8 mouse cellular contexts compared by ENCODE assay signal in genomic region chr3:96334175-96335162, GRCm38 (mm10). TPM values are rescaled to one million over a fixed set of nuclear protein-coding genes. Genes with fewer than 3 reads are reported as not detected.
A peak's percentile ranks its signal among the peaks of the same experiment; 100 is the strongest.
DNase-seq lines count a peak whose midpoint lies in the region; ATAC-seq lines count a peak whose summit lies in the region.

No protein-coding gene starts in this region.

- no peak for ATAC-seq in forebrain, embryonic 14.5 days
- peak; percentile 22 for ATAC-seq in CD4-positive, CD25-positive, alpha-beta regulatory T cell, adult 4 months
- no peak for ATAC-seq in liver, embryonic 16.5 days (ENCODE audit: low read depth)

- H3K4me1 ChIP-seq in forebrain, embryonic 10.5 days = peaks cover 35% of the 10 kb centered on the region
- no peaks in the 10 kb centered on the region for H3K4me1 ChIP-seq in forebrain, embryonic 14.5 days (ENCODE audit: control insufficient read depth, insufficient read depth, low read length)
- peaks cover 4% of the 10 kb centered on the region for H3K4me1 ChIP-seq in liver, embryonic 16.5 days (ENCODE audit: control insufficient read depth, low read depth, low read length)

- no peaks in the 10 kb centered on the region for H3K9me3 ChIP-seq in forebrain, embryonic 10.5 days
- H3K9me3 ChIP-seq in forebrain, embryonic 14.5 days (replicated peaks; ENCODE audit: control insufficient read depth, low read length) = no peaks in the 10 kb centered on the region
- H3K9me3 ChIP-seq in liver, embryonic 16.5 days (replicated peaks; ENCODE audit: control insufficient read depth, low read length) = no peaks in the 10 kb centered on the region

- no peaks in the 10 kb centered on the region for H3K36me3 ChIP-seq in forebrain, embryonic 10.5 days (replicated peaks)
- H3K36me3 ChIP-seq in forebrain, embryonic 14.5 days (ENCODE audit: control insufficient read depth, insufficient read depth, low read length) = no peaks in the 10 kb centered on the region
- H3K36me3 ChIP-seq in liver, embryonic 16.5 days (ENCODE audit: control insufficient read depth, insufficient read depth) = no peaks in the 10 kb centered on the region

- no peak overlapping the region for H3K27ac ChIP-seq in forebrain, embryonic 10.5 days
- H3K27ac ChIP-seq in forebrain, embryonic 14.5 days (ENCODE audit: low read depth, low read length) = no peak overlapping the region
- no peak overlapping the region for H3K27ac ChIP-seq in liver, embryonic 16.5 days (ENCODE audit: low read length)

- H3K9ac ChIP-seq in forebrain, embryonic 14.5 days (ENCODE audit: low read length) = no peak overlapping the region
- H3K9ac ChIP-seq in liver, embryonic 16.5 days (ENCODE audit: low read depth, low read length) = no peak overlapping the region

- intact Hi-C loops in left cerebral cortex, postnatal 10 days (cut with DNase I) = no loop called here

- H3K4me3 ChIP-seq in forebrain, embryonic 10.5 days = peak overlapping the region; percentile 50
- no peak overlapping the region for H3K4me3 ChIP-seq in forebrain, embryonic 14.5 days (ENCODE audit: low read depth, low read length)
- H3K4me3 ChIP-seq in liver, embryonic 16.5 days (ENCODE audit: low read depth, low read length) = peak overlapping the region; percentile 43

- no peak overlapping the region for H3K4me2 ChIP-seq in forebrain, embryonic 14.5 days (ENCODE audit: low read length)
- peak overlapping the region; percentile 56 for H3K4me2 ChIP-seq in liver, embryonic 16.5 days (ENCODE audit: low read depth, low read length)

- peak; percentile 64 for DNase-seq in forebrain, embryonic 10.5 days (ENCODE audit: extremely low spot score, low spot score)
- DNase-seq in forebrain, embryonic 14.5 days (ENCODE audit: low spot score) = no peak
- DNase-seq in forelimb bud, embryonic 11.5 days (ENCODE audit: low read depth, low spot score) = peak; percentile 32
- DNase-seq in left cerebral cortex, postnatal 10 days (ENCODE audit: extremely low spot score in 1 of 2, low spot score in 2 of 2) = no peak
- no peak for DNase-seq in frontal cortex, postnatal 36 days (ENCODE audit: low spot score in 2 of 2)
- DNase-seq in gastrocnemius, adult 18-20 months (ENCODE audit: low spot score) = no peak

- 3% methylated on average over 36 of the region's 36 CpGs for WGBS in forebrain, embryonic 10.5 days
- WGBS in forebrain, embryonic 14.5 days = 3% methylated on average over 36 of the region's 36 CpGs
- WGBS in liver, embryonic 16.5 days (ENCODE audit: insufficient replicate concordance) = 5% methylated on average over 36 of the region's 36 CpGs

- peaks cover 100% of the 10 kb centered on the region for H3K27me3 ChIP-seq in forebrain, embryonic 10.5 days (ENCODE audit: poor library complexity, severe bottlenecking)
- peaks cover 86% of the 10 kb centered on the region for H3K27me3 ChIP-seq in forebrain, embryonic 14.5 days (replicated peaks; ENCODE audit: control insufficient read depth, insufficient read depth, low read length)
- peaks cover 83% of the 10 kb centered on the region for H3K27me3 ChIP-seq in liver, embryonic 16.5 days (ENCODE audit: control insufficient read depth, insufficient read depth, low read depth, low read length)

RNA-seq across cellular contexts. Expression of gene Fcgr1, which starts 40.7 kb away (rescaled TPM):
- 0.84 and 1.3 TPM in 2 replicates for polyA plus RNA-seq in forebrain, embryonic 10.5 days (2016; fragmentation: Nextera tagmentation; extraction: Ambion mirVana)
- polyA plus RNA-seq in forebrain, embryonic 14.5 days (2014; fragmentation: Nextera tagmentation; extraction: Ambion mirVana) = 1.5 and 1.6 TPM in 2 replicates
- under 1 TPM in 1 of 2 experiments, not detected in 1; 0.46 TPM for polyA plus RNA-seq in CD4-positive, CD25-positive, alpha-beta regulatory T cell, adult 4 months (2017; shearing (Covaris generic))
- 3.8 and 4.5 TPM in 2 replicates for polyA plus RNA-seq in liver, embryonic 16.5 days (2015; fragmentation: Nextera tagmentation; extraction: Ambion mirVana)
- total RNA-seq in left cerebral cortex, postnatal 10 days (2021) = 1 to 10 TPM; 1.9 to 3.4 TPM
- under 1 TPM in 1 of 2 experiments, not detected in 1; 0.14 TPM for total RNA-seq in gastrocnemius, adult 18-20 months (2021)

Comparison
In these comparisons a context has a peak if more than half of its experiments do, and no peak if none do; other contexts are left out.
1. DNase-seq: peak in forebrain, embryonic 10.5 days (single experiment) and forelimb bud, embryonic 11.5 days (single experiment); none in forebrain, embryonic 14.5 days (single experiment), left cerebral cortex, postnatal 10 days (0 of 2), frontal cortex, postnatal 36 days (0 of 2) and gastrocnemius, adult 18-20 months (single experiment).